Mouse (Mus musculus) kidney, adult 2 months (tissue): Measurements from ENCODE around the gene Ptpn18. TPM values are rescaled to one million over a fixed set of nuclear protein-coding genes. Genes with fewer than 3 reads are reported as not detected.

ENCODE experiments used
- DNase-seq: peaks from one replicate; pipeline ENCODE4 v3.0.0; 2021
- H3K27ac ChIP-seq: fragments of 200-500 bp; 2 replicates; pipeline ENCODE4 v1.5.1; 2012; ENCODE audit warnings: low read depth, low read length, control low read depth, inconsistent platforms; ENCODE audit not compliant: insufficient read depth
- H3K27me3 ChIP-seq: fragments of 200-500 bp; replicated peaks from 2 replicates; pipeline ENCODE4 v1.6.1; 2012; ENCODE audit warnings: mild to moderate bottlenecking, moderate library complexity, low read length, inconsistent platforms; ENCODE audit not compliant: control insufficient read depth, insufficient read depth
- H3K36me3 ChIP-seq: fragments of 200-500 bp; 2 replicates; pipeline ENCODE4 v1.6.1; 2012; ENCODE audit warnings: mild to moderate bottlenecking, moderate library complexity, low read length, inconsistent platforms; ENCODE audit not compliant: control insufficient read depth, insufficient read depth
- H3K4me1 ChIP-seq: fragments of 200-500 bp; 2 replicates; pipeline ENCODE4 v1.6.1; 2011; ENCODE audit warnings: low read length; ENCODE audit not compliant: control insufficient read depth, insufficient read depth
- H3K4me3 ChIP-seq: fragments of 200-500 bp; 2 replicates; pipeline ENCODE4 v1.5.1; 2011; ENCODE audit warnings: mild to moderate bottlenecking, low read depth, low read length, control low read depth; ENCODE audit not compliant: insufficient read depth
- CTCF ChIP-seq: fragments of 200-500 bp; conservative IDR thresholded peaks from 2 replicates; pipeline ENCODE4 v1.5.1; 2011; ENCODE audit warnings: low read depth, mild to moderate bottlenecking, control low read depth, low read length, moderate library complexity, mixed read lengths; ENCODE audit not compliant: insufficient read depth, insufficient read length
- POLR2A ChIP-seq: fragments of 200-500 bp; IDR thresholded peaks from one replicate; pipeline ENCODE4 v1.6.1; 2011; ENCODE audit warnings: low read depth, low read length, control low read depth
- WGBS: fragments of 180-500 bp; shearing (Covaris S2); methylation state at CpG from one replicate; pipeline ENCODE4 v1.1.7; 2018; 5-methylcytosine and 5-hydroxymethylcytosine counted together
- polyA plus RNA-seq: library from polyadenylated mRNA; depleted of rRNA; stranded (reverse); fragments of >200 nt; gene quantifications from 2 replicates; pipeline ENCODE4 v1.2.3, GENCODE M21; 2012; rRNA removed

The Ptpn18 gene
- 42.4 and 44.6 TPM in 2 replicates for polyA plus RNA-seq

DNA sequence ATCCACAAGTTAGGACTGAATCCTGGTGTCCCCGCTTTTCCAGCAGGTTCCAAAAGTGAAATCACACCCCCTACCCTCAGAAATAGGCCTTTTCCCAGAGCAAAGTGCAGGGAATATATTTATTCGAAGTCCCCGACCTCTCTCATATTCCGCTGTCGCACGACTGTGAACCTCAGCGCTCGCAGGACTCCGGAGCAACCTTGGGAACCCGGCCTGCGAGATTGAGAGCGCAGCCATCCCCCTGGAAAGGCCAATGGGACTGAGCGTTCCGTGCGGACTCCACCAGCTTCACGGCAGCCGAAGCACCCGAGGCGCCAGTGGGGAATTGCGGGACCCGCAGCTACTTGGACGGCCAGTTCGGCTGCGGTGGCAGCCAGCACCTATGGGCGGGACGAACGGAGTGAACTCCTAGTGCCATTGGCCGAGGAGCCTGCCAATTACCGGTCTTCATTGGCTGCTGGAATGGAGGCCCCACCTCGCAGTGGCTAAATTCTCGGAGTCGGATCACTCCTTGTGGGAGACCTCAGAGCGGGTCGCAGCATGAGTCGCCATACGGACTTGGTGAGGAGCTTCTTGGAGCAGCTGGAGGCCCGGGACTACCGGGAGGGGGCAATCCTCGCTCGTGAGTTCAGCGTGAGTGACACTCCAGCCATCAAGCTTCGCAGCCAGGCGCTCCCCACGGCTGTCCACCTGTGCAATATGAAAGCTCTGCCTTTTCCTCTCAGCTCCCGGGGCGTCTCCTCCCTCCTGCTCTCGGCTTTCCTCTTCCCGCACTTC, at the start of gene Ptpn18:
Gene Ptpn18, plus strand, starts transcription at position 479 of the 777 bp plus-strand sequence.
- Histone ChIP-seq H3K36me3 (no peaks in the 10 kb centered on the region), H3K27ac (peak within 1 kb of the TSS; percentile 88), H3K27me3 (no peaks in the 10 kb centered on the region), H3K4me1 (no peaks in the 10 kb centered on the region), H3K4me3 (peak within 1 kb of the TSS; percentile 53)
- WGBS: 1% methylated on average over 48 of the region's 48 CpGs
- peak; percentile 97 for DNase-seq
- no peak for TF ChIP-seq CTCF
- peak; percentile 62 for TF ChIP-seq POLR2A

DNA sequence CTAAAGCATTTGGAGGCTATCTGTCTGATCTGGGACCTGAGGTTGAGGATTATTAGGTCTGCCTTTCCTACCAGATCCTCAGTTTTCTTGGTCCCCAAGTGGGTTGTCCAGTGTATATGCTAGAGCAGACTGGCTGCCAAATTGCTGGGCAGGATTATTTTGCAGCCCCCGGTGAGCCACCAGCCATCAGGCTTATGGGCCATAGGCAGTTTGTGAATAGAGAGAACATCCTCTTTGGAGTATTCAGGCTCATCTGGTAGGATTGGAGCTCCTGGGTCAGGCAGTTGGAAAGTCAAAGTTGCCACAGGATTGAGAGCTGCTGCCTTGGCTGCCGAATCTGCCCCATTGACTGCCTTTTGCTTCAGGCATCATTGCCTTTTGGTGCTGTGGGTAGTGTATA, 31.1 kb upstream of the Ptpn18 start:
- TF ChIP-seq CTCF (no peak), POLR2A (no peak)
- Histone ChIP-seq H3K4me3 (no peak overlapping the region), H3K36me3 (no peaks in the 10 kb centered on the region), H3K27me3 (no peaks in the 10 kb centered on the region), H3K27ac (no peak overlapping the region), H3K4me1 (no peaks in the 10 kb centered on the region)
- DNase-seq: no peak
- 91% methylated on average over 2 of the region's 2 CpGs for WGBS

DNA sequence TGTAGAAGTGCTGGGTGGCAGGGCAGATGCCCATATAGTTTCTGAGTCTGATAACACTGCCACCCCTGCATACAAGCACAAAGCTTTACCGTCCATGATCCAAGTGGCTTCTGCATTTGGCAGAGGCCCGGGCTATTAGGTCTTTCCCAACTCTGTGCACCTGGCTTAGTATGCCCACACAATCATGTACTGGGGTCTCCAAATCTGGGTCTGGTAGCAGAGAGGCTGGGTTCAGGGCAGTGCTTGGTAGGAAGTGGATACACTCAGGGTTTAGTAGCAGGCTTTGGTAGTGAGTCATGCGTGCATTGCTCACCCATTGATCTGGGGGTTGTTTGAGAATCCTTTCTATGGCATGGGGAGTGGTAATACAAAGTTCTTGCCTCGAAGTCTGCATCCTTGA, 30.3 kb upstream of the Ptpn18 start:
- Histone ChIP-seq H3K4me3 (no peak overlapping the region), H3K27me3 (no peaks in the 10 kb centered on the region), H3K4me1 (0 out of 2 replicates have a peak, but pooled peaks cover 4% of the 10 kb centered on the region), H3K27ac (no peak overlapping the region), H3K36me3 (no peaks in the 10 kb centered on the region)
- TF ChIP-seq POLR2A (no peak), CTCF (no peak)
- WGBS: 96% methylated on average over 4 of the region's 4 CpGs
- DNase-seq: no peak

DNA sequence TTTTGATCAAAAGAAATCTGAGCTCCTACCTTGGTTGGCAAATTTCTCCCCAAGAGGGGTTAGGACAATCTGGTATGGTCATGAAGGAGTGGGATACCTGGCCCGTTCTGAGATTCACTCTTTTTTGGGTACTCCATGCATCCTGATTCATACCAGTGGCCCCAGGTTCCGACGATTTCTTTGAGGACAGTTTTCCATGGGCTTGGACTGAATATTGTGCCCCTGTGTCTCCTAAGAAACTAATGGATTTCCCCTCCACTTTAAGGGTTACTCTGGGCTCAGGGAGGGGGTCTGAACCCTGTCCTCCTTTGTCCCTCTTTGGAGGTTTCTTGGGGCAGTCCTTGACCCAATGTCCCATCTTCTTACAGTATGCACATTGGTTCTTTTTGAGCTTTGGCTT, 28.6 kb upstream of the Ptpn18 start:
- Histone ChIP-seq H3K4me1 (0 out of 2 replicates have a peak, but pooled peaks cover 4% of the 10 kb centered on the region), H3K27me3 (no peaks in the 10 kb centered on the region), H3K27ac (no peak overlapping the region), H3K4me3 (no peak overlapping the region), H3K36me3 (no peaks in the 10 kb centered on the region)
- TF ChIP-seq POLR2A: no peak
- TF ChIP-seq CTCF: no peak
- 97% methylated on average over 3 of the region's 3 CpGs for WGBS
- no peak for DNase-seq

DNA sequence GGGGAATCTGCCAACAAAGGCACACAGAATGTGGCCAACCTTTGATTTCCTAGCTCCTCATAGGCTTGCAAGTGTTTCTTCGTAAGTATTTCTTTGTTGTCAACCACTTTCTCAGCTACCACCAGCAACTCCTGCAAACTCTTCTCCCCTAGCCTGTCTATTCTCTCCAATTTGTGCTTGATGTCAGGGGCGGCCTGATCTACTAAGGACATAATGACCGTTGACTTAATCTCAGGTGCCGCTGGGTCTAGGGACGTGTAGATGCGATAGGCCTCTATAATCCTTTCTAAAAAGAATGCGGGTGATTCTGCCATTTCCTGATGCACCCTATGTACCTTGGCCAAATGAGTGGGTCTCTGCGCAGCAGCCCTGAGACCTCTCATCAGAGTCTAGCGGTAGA, 28.1 kb upstream of the Ptpn18 start:
- no peak overlapping the region for H3K27ac ChIP-seq
- 98% methylated on average over 9 of the region's 9 CpGs for WGBS
- TF ChIP-seq POLR2A: no peak

DNA sequence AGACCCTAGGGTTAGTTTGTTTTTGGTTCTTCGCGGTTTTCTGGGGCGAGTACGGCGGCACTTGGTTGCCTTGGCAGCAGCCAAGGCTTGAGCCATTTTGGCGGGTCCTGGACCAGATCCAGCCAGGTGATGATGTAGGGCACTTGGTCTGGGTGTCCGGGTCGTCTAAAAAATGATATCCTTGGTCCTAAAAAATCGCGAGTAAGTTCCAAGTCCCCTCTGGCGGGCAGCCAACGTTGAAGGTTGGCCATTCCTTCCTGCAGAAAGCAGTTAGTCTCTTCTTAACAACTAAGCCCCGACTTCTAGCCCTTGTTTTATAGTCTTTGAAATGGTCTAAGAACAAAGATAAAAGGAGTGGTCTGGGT, 27.2 kb upstream of the Ptpn18 start:
- no peak overlapping the region for H3K4me3 ChIP-seq
- WGBS: 53% methylated on average over 13 of the region's 13 CpGs
- H3K27ac ChIP-seq: no peak overlapping the region

More for the DNA sequence above, 28.1 kb upstream of the Ptpn18 start:
- H3K27me3 ChIP-seq: no peaks in the 10 kb centered on the region
- no peaks in the 10 kb centered on the region for H3K36me3 ChIP-seq
- 0 out of 2 replicates have a peak, but pooled peaks cover 4% of the 10 kb centered on the region for H3K4me1 ChIP-seq
- DNase-seq: no peak
- no peak overlapping the region for H3K4me3 ChIP-seq

DNA sequence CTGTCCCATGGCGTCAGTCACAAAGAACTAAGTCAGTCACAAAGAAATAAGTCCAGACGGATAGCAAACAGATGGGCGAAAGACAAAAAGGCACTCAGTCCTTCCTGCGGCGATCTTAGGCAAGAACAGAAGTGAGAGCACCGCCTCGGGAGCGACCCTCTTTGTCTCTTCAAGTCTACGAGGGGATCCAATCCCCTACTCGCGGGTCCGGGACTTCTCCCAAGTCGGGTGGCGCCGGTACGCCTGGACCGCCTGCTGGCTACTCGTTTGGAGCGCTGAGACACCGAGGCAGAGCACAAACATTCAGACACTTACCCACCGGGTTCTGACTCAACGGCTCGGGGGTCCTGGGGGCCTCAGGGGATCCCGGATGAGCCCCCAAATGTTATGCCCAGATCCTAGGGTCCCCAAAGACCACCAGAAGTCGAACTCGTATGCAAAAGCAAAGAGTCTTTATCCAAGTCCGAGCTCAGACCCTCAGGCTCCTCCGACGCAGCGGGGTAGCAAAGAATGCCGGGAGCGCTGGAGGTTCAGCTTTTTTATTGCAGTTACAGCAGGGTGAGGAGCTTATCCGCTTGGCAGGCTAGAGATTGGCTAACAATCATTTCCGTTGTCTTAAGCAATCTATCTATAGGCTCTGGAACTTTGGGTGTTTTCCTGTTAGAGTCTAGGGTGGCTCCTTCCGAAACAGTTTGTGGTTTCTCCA, 26.6 kb upstream of the Ptpn18 start:
- Histone ChIP-seq H3K36me3 (no peaks in the 10 kb centered on the region), H3K27me3 (no peaks in the 10 kb centered on the region), H3K4me1 (0 out of 2 replicates have a peak, but pooled peaks cover 4% of the 10 kb centered on the region), H3K27ac (no peak overlapping the region), H3K4me3 (peak overlapping the region; percentile 51)
- no peak for TF ChIP-seq CTCF
- TF ChIP-seq POLR2A: no peak
- DNase-seq: peak; percentile 26
- 15% methylated on average over 35 of the region's 35 CpGs for WGBS

More for the DNA sequence above, 27.2 kb upstream of the Ptpn18 start:
- peak; percentile 31 for DNase-seq
- Histone ChIP-seq H3K4me1 (0 out of 2 replicates have a peak, but pooled peaks cover 4% of the 10 kb centered on the region), H3K36me3 (no peaks in the 10 kb centered on the region), H3K27me3 (no peaks in the 10 kb centered on the region)
- TF ChIP-seq POLR2A (no peak), CTCF (no peak)
